Comparison of ENCODE assay signal across 21 mouse cellular contexts in the genomic region with DNA sequence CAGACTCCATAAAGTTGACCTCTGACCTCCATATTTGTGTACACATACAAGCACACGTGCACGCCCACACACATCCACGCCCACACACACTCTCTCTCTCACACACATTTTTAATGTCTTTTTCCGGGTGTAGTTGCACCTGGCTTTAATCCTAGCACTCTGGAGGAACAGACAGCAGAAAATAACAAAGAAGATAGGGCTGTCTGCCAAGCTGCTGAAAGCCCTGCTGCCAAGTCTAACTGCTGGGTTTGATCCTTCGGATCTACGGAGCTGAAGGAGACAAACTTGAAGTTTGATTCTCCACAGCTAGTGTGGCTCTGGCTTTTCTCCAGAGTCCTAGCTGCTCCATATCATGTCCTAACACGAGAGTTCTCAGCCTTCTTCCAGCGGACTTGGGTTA. TPM values are rescaled to one million over a fixed set of nuclear protein-coding genes. Genes with fewer than 3 reads are reported as not detected.
A peak's percentile ranks its signal among the peaks of the same experiment; 100 is the strongest.
DNase-seq lines count a peak whose midpoint lies in the region; ATAC-seq and TF ChIP-seq lines count a peak whose summit lies in the region.
"Had no signal": no experiment of that assay in that cellular context is flagged by ENCODE, and none has a peak within 500 bp of the region (broad histone marks: within the 10 kb centered on the region; RNA-seq: fewer than 3 reads in every experiment).

No protein-coding gene starts in this region.

- no peaks in the 10 kb centered on the region for H3K36me3 ChIP-seq in heart, postnatal 0 days (replicated peaks; ENCODE audit: control insufficient read depth, insufficient read depth, low read length)
- no peaks in the 10 kb centered on the region for H3K36me3 ChIP-seq in intestine, postnatal 0 days (ENCODE audit: control insufficient read depth, insufficient read depth)
- H3K36me3 ChIP-seq: G1E; heart, embryonic 13.5 days; hindbrain, embryonic 13.5 days; limb, embryonic 13.5 days; neural tube, embryonic 12.5 days had no signal

- no peak overlapping the region for H3K4me3 ChIP-seq in heart, postnatal 0 days (ENCODE audit: low read depth, low read length)
- H3K4me3 ChIP-seq in intestine, postnatal 0 days (ENCODE audit: low read depth, low read length), result no peak overlapping the region
- H3K4me3 ChIP-seq: erythroblast, embryonic 14.5 days; heart, embryonic 13.5 days; hindbrain, embryonic 13.5 days; left cerebral cortex, adult 2 months; limb, embryonic 13.5 days; megakaryocyte, embryonic 14.5 days; neural tube, embryonic 12.5 days had no signal

- peak; percentile 31 for DNase-seq in heart, postnatal 0 days (ENCODE audit: low spot score)
- DNase-seq in heart, postnatal 25 days (ENCODE audit: low spot score), result no peak
- DNase-seq in right cerebral cortex, postnatal 10 days (ENCODE audit: low spot score in 2 of 2), result peak; percentile 29 to 50
- no peak for DNase-seq in right cerebral cortex, adult 18-20 months
- DNase-seq in spleen, postnatal 14 days (ENCODE audit: low spot score in 2 of 2), result no peak
- DNase-seq: adrenal gland, postnatal 10 days; cerebellum, adult 9-10 months; kidney, adult 8-10 months; thymus, postnatal 25 days had no signal

- peaks cover 5% of the 10 kb centered on the region; the same call in 1 of the 2 replicates for H3K27me3 ChIP-seq in heart, postnatal 0 days (ENCODE audit: control insufficient read depth, insufficient read depth, low read length)
- H3K27me3 ChIP-seq in intestine, postnatal 0 days (replicated peaks; ENCODE audit: control insufficient read depth, insufficient read depth, low read length), result no peaks in the 10 kb centered on the region
- H3K27me3 ChIP-seq: limb, embryonic 13.5 days; neural tube, embryonic 12.5 days had no signal

- ATAC-seq in heart, postnatal 0 days (ENCODE audit: insufficient read depth, low read depth), result no peak
- no peak for ATAC-seq in intestine, postnatal 0 days
- ATAC-seq in cerebellum, adult (ENCODE audit: insufficient number of reproducible peaks, low FRiP score, low TSS enrichment), result no peak
- ATAC-seq: lung, postnatal 0 days had no signal

- no peak overlapping the region for H3K4me2 ChIP-seq in heart, postnatal 0 days (ENCODE audit: low read depth, low read length)
- H3K4me2 ChIP-seq in intestine, postnatal 0 days (replicated peaks; ENCODE audit: low read depth), result 0 out of 2 replicates have a peak overlapping the region, but pooled peaks have one; percentile 40
- H3K4me2 ChIP-seq: heart, embryonic 13.5 days; hindbrain, embryonic 13.5 days; limb, embryonic 13.5 days; neural tube, embryonic 12.5 days had no signal

- H3K4me1 ChIP-seq in heart, postnatal 0 days (ENCODE audit: control insufficient read depth, insufficient read depth), result peaks cover 4% of the 10 kb centered on the region; the same call in 1 of the 2 replicates
- H3K4me1 ChIP-seq in intestine, postnatal 0 days (replicated peaks; ENCODE audit: control insufficient read depth, insufficient read depth, low read length), result 0 out of 2 replicates have a peak, but pooled peaks cover 16% of the 10 kb centered on the region
- H3K4me1 ChIP-seq: hindbrain, embryonic 13.5 days; neural tube, embryonic 12.5 days had no signal

- H3K9ac ChIP-seq in heart, postnatal 0 days (replicated peaks; ENCODE audit: low read depth, low read length), result no peak overlapping the region
- H3K9ac ChIP-seq in intestine, postnatal 0 days (ENCODE audit: low read depth, low read length), result no peak overlapping the region
- H3K9ac ChIP-seq: heart, embryonic 13.5 days; hindbrain, embryonic 13.5 days; limb, embryonic 13.5 days; neural tube, embryonic 12.5 days had no signal

- TF ChIP-seq EP300 in heart, postnatal 0 days (IDR thresholded peaks at IDR 0.05; ENCODE audit: low read depth), result no peak

- H3K9me3 ChIP-seq in heart, postnatal 0 days (replicated peaks; ENCODE audit: control insufficient read depth, low read length), result no peaks in the 10 kb centered on the region
- no peaks in the 10 kb centered on the region for H3K9me3 ChIP-seq in intestine, postnatal 0 days (ENCODE audit: control insufficient read depth)
- H3K9me3 ChIP-seq: G1E; heart, embryonic 13.5 days; hindbrain, embryonic 13.5 days; limb, embryonic 13.5 days; megakaryocyte, embryonic 14.5 days; neural tube, embryonic 12.5 days had no signal

- no peak overlapping the region for H3K27ac ChIP-seq in heart, postnatal 0 days (ENCODE audit: low read depth)
- H3K27ac ChIP-seq in intestine, postnatal 0 days (ENCODE audit: low read depth, low read length), result peak overlapping the region; percentile 50
- H3K27ac ChIP-seq: heart, embryonic 13.5 days; hindbrain, embryonic 13.5 days; left cerebral cortex, adult 2 months; limb, embryonic 13.5 days; neural tube, embryonic 12.5 days had no signal

- 25% methylated on average over 8 of the region's 8 CpGs for WGBS in heart, postnatal 0 days
- 36% methylated on average over 8 of the region's 8 CpGs for WGBS in intestine, postnatal 0 days

- TF ChIP-seq CTCF in heart, postnatal 0 days (IDR thresholded peaks at IDR 0.05; ENCODE audit: low read depth), result no peak
- TF ChIP-seq CTCF in intestine, postnatal 0 days (IDR thresholded peaks at IDR 0.05; ENCODE audit: low read depth), result no peak

- intact Hi-C loops in heart, postnatal 25 days (cut with DNase I), result loop anchor here (5.0 kb wide), 2 partner anchors 61 to 141 kb away; a partner anchor contains a TSS

RNA-seq across cellular contexts. Expression of a gene that starts 1.8 kb away (rescaled TPM):
- total RNA-seq in heart, postnatal 0 days (2014; rRNA removed; ENCODE audit: low replicate concordance), result not detected in 2 replicates
- polyA plus RNA-seq in heart, postnatal 0 days (2015; fragmentation: Nextera tagmentation; extraction: Ambion mirVana), result 0.10 TPM in 1 of 2 replicates, not detected in the other
- total RNA-seq in heart, postnatal 25 days (2021), result not detected
- polyA plus RNA-seq in intestine, postnatal 0 days (2015; fragmentation: Nextera tagmentation; extraction: Ambion mirVana), result 159 and 166 TPM in 2 replicates
- total RNA-seq: adrenal gland, postnatal 10 days; gastrocnemius, postnatal 4 days; left cerebral cortex, adult 2 months had no signal
- polyA plus RNA-seq: erythroblast, embryonic 14.5 days; G1E; heart, embryonic 13.5 days; hindbrain, embryonic 13.5 days; limb, embryonic 13.5 days; neural tube, embryonic 12.5 days had no signal

RNA-seq across cellular contexts. Expression of a gene that starts 19.4 kb away (rescaled TPM):
- 0.27 TPM in 1 of 2 replicates, not detected in the other for total RNA-seq in heart, postnatal 0 days (2014; rRNA removed; ENCODE audit: low replicate concordance)
- 0.19 and 0.25 TPM in 2 replicates for polyA plus RNA-seq in heart, postnatal 0 days (2015; fragmentation: Nextera tagmentation; extraction: Ambion mirVana)
- total RNA-seq in heart, postnatal 25 days (2021), result not detected
- 10.0 and 10.2 TPM in 2 replicates for polyA plus RNA-seq in intestine, postnatal 0 days (2015; fragmentation: Nextera tagmentation; extraction: Ambion mirVana)
- total RNA-seq: gastrocnemius, postnatal 4 days; left cerebral cortex, adult 2 months had no signal
- polyA plus RNA-seq: erythroblast, embryonic 14.5 days; G1E; heart, embryonic 13.5 days; hindbrain, embryonic 13.5 days; neural tube, embryonic 12.5 days had no signal

RNA-seq across cellular contexts. Expression of a gene that starts 22.4 kb away (rescaled TPM):
- not detected in 2 replicates for total RNA-seq in heart, postnatal 0 days (2014; rRNA removed; ENCODE audit: low replicate concordance)
- polyA plus RNA-seq in heart, postnatal 0 days (2015; fragmentation: Nextera tagmentation; extraction: Ambion mirVana), result 0.16 TPM in 1 of 2 replicates, not detected in the other
- total RNA-seq in heart, postnatal 25 days (2021), result under 1 TPM; 0.28 to 0.57 TPM
- polyA plus RNA-seq in intestine, postnatal 0 days (2015; fragmentation: Nextera tagmentation; extraction: Ambion mirVana), result 2.2 and 2.3 TPM in 2 replicates
- total RNA-seq: G1E; gastrocnemius, postnatal 4 days had no signal
- polyA plus RNA-seq: erythroblast, embryonic 14.5 days; G1E; hindbrain, embryonic 13.5 days; limb, embryonic 13.5 days had no signal

RNA-seq across cellular contexts. Expression of a gene that starts 56.9 kb away (rescaled TPM):
- total RNA-seq in heart, postnatal 0 days (2014; rRNA removed; ENCODE audit: low replicate concordance), result not detected in 2 replicates
- not detected in 2 replicates for polyA plus RNA-seq in heart, postnatal 0 days (2015; fragmentation: Nextera tagmentation; extraction: Ambion mirVana)
- total RNA-seq in heart, postnatal 25 days (2021), result not detected
- polyA plus RNA-seq in intestine, postnatal 0 days (2015; fragmentation: Nextera tagmentation; extraction: Ambion mirVana), result 0.33 and 0.56 TPM in 2 replicates
- total RNA-seq: adrenal gland, postnatal 10 days; gastrocnemius, postnatal 4 days; left cerebral cortex, adult 2 months had no signal
- polyA plus RNA-seq: erythroblast, embryonic 14.5 days; heart, embryonic 13.5 days; hindbrain, embryonic 13.5 days; limb, embryonic 13.5 days; lung, postnatal 0 days; neural tube, embryonic 12.5 days had no signal

Comparison
In these comparisons a context has a peak if more than half of its experiments do, and no peak if none do; other contexts are left out.
1. DNase-seq: peak in heart, postnatal 0 days (single experiment) and right cerebral cortex, postnatal 10 days (2 of 2); none in heart, postnatal 25 days (single experiment), right cerebral cortex, adult 18-20 months (single experiment) and spleen, postnatal 14 days (0 of 2).